Mouse (Mus musculus) neural tube, embryonic 13.5 days (tissue): ENCODE data around the gene Atp6v1b1. TPM values are rescaled to one million over a fixed set of nuclear protein-coding genes. Genes with fewer than 3 reads are reported as not detected.
"Not testable (repeated sequence)": the region's sequence is repeated elsewhere in the genome, so short reads cannot be mapped to it uniquely, and the experiment has no call there.

Source experiments
- ATAC-seq: fragments of 200-750 bp; cut with Nextera tagmentation; 2 replicates; pipeline ENCODE4 v1.8.0; 2017; ENCODE audit warnings: low read depth, mild to moderate bottlenecking, moderate TSS enrichment, moderate library complexity
- H3K27ac ChIP-seq: fragments of 300-500 bp; sonication (generic); replicated peaks from 2 replicates; pipeline ENCODE4 v1.5.1; 2015; ENCODE audit warnings: moderate library complexity, mild to moderate bottlenecking, inconsistent platforms
- H3K27me3 ChIP-seq: fragments of 300-500 bp; sonication (generic); 2 replicates; pipeline ENCODE4 v1.6.1; 2015; ENCODE audit warnings: mild to moderate bottlenecking, inconsistent platforms
- H3K36me3 ChIP-seq: fragments of 300-500 bp; sonication (generic); 2 replicates; pipeline ENCODE4 v1.6.1; 2015; ENCODE audit warnings: mild to moderate bottlenecking, inconsistent platforms
- H3K4me1 ChIP-seq: fragments of 300-500 bp; sonication (generic); replicated peaks from 2 replicates; pipeline ENCODE4 v1.6.1; 2015; ENCODE audit warnings: inconsistent platforms
- H3K4me2 ChIP-seq: fragments of 300-500 bp; sonication (generic); 2 replicates; pipeline ENCODE4 v1.6.1; 2015; ENCODE audit warnings: inconsistent platforms, mild to moderate bottlenecking, moderate library complexity
- H3K4me3 ChIP-seq: fragments of 300-500 bp; sonication (generic); 2 replicates; pipeline ENCODE4 v1.5.1; 2015; ENCODE audit warnings: mild to moderate bottlenecking, inconsistent platforms
- H3K9ac ChIP-seq: fragments of 300-500 bp; sonication (generic); 2 replicates; pipeline ENCODE4 v1.6.1; 2015; ENCODE audit warnings: moderate library complexity, mild to moderate bottlenecking, inconsistent platforms
- H3K9me3 ChIP-seq: fragments of 300-500 bp; sonication (generic); 2 replicates; pipeline ENCODE4 v1.6.1; 2016; ENCODE audit warnings: inconsistent platforms
- WGBS: fragments of 180-500 bp; shearing (Covaris S2); methylation state at CpG from one replicate; pipeline ENCODE4 v1.1.7; 2015; 5-methylcytosine and 5-hydroxymethylcytosine counted together
- polyA plus RNA-seq: library from polyadenylated mRNA; unstranded; fragments of >200 nt; fragmentation: Nextera tagmentation; extraction: Ambion mirVana; gene quantifications from 2 replicates; pipeline ENCODE4 v1.2.1, GENCODE M21; 2015

Atp6v1b1 gene
- polyA plus RNA-seq, 1 experiment from 2014 or later = not detected

DNA sequence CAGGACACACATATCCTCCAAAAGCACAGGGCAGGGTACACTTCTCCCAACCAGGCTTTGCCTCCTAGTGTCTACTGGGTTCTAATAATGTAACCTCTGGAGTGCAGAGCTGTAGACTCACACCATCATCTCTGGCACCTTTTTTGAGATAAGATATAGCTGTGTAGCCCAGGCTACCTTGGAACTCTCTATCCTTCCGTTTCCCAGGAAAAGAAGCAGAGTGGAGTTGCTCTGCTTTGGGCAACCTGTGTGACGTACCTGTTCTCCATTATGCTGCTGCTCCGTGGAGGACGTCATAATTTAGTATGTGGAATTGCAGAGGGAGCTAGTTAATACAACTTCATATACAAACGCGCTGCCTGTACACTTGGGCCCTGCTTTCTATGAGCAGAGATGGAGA is 19.6 kb downstream of the Atp6v1b1 start, which contains the start of gene Ankrd53:
Gene Ankrd53 (plus strand): TSS at position 301 of the 400 bp plus-strand sequence.
- H3K4me2 ChIP-seq = peak within 1 kb of the TSS; percentile 48
- peaks cover 18% of the 10 kb centered on the region for H3K4me1 ChIP-seq
- H3K27ac ChIP-seq = no peak within 1 kb of the TSS
- peak within 1 kb of the TSS; percentile 23 for H3K4me3 ChIP-seq
- WGBS = 19% methylated on average over 6 of the region's 6 CpGs
- no peaks in the 10 kb centered on the region for H3K9me3 ChIP-seq
- H3K27me3 ChIP-seq = peaks cover 75% of the 10 kb centered on the region
- H3K36me3 ChIP-seq = 0 out of 2 replicates have a peak, but pooled peaks cover 3% of the 10 kb centered on the region
- H3K9ac ChIP-seq = 0 out of 2 replicates have a peak within 1 kb of the TSS, but pooled peaks have one; percentile 38
- ATAC-seq = no peak

DNA sequence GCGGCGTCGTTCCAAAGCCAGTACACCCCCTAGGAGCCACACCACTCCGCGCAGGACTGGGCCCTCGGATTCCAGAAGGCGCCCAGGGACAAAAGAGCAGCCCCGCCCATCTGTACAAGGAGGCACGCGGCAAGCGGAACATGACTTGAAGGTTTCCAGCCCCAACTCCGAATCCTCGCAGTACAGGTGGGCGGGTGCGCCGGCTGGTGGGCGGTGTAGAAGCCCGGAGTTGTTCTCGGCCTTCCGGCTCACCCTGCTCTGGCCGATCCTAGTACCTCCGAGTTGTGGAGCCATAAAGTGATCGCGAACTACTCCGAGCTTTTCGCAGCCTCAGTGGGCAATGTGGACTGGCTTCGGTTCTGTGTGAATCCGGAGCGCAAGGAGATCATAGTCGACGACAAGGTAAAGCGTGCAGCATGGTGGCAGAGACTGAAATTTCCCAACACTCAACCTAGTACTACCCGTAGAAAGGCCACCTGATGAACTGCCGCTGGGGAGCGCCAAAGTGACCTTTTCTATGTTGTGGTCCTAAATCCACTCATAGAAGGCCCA is 20.2 kb downstream of the Atp6v1b1 start:
- H3K36me3 ChIP-seq = peaks cover 7% of the 10 kb centered on the region

DNA sequence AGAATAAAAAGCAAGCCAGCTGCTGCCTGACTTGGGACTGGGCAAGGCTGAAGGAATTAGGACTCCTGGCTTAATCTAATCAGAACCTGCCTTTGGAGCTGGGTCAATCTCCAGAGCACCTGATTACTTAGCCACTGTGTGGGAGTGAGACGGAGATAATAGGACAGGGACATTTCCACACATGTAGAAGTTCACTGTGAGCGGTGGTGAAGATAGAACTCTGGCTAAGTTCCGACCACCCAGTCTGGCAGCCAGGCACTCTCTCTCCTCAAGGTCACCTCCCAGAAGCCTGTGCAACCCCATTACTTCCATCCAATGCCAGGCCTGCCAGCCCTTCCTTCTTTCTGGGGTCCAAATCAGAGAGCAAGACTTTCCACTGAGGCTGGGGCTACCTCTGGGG is 24.2 kb downstream of the Atp6v1b1 start:
- Histone ChIP-seq H3K27me3 (peaks cover 35% of the 10 kb centered on the region), H3K9ac (no peak overlapping the region), H3K4me3 (no peak overlapping the region), H3K4me1 (peaks cover 11% of the 10 kb centered on the region), H3K9me3 (no peaks in the 10 kb centered on the region), H3K36me3 (peaks cover 45% of the 10 kb centered on the region), H3K27ac (no peak overlapping the region), H3K4me2 (no peak overlapping the region)
- ATAC-seq = no peak
- WGBS = 94% methylated on average over 3 of the region's 3 CpGs

More for the DNA sequence above, 20.2 kb downstream of the Atp6v1b1 start:
- H3K4me2 ChIP-seq = peak overlapping the region; percentile 48
- H3K9ac ChIP-seq = 0 out of 2 replicates have a peak overlapping the region, but pooled peaks have one; percentile 38
- no peaks in the 10 kb centered on the region for H3K9me3 ChIP-seq
- peak; percentile 45 for ATAC-seq
- peak overlapping the region; percentile 23 for H3K4me3 ChIP-seq
- peaks cover 69% of the 10 kb centered on the region for H3K27me3 ChIP-seq
- WGBS = 2% methylated on average over 35 of the region's 35 CpGs
- peaks cover 16% of the 10 kb centered on the region for H3K4me1 ChIP-seq
- H3K27ac ChIP-seq = no peak overlapping the region

DNA sequence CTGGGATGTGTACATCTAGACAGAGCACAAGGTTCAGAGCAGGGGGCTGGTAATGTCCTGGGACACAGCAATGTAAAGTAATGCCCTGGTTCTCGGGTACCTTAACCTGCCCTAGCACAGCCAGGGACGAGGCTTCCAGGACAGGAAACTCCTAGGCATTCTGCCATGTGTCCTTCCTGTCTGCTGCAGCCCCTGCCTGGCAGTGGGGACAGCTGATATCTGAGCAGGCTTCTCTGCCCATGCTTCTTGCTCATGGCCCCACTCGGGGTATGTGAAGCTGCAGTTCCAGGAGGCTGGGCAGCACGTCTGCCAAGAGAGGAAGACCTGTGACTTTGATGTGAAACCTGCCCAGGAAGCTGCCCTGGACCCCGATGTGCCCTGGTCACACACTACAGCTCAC is 25.7 kb downstream of the Atp6v1b1 start:
- Histone ChIP-seq H3K9me3 (no peaks in the 10 kb centered on the region), H3K4me2 (no peak overlapping the region), H3K27ac (no peak overlapping the region), H3K36me3 (peaks cover 54% of the 10 kb centered on the region), H3K4me3 (no peak overlapping the region), H3K9ac (no peak overlapping the region), H3K27me3 (peaks cover 20% of the 10 kb centered on the region), H3K4me1 (peaks cover 4% of the 10 kb centered on the region)
- WGBS = 89% methylated on average over 5 of the region's 5 CpGs
- no peak for ATAC-seq

DNA sequence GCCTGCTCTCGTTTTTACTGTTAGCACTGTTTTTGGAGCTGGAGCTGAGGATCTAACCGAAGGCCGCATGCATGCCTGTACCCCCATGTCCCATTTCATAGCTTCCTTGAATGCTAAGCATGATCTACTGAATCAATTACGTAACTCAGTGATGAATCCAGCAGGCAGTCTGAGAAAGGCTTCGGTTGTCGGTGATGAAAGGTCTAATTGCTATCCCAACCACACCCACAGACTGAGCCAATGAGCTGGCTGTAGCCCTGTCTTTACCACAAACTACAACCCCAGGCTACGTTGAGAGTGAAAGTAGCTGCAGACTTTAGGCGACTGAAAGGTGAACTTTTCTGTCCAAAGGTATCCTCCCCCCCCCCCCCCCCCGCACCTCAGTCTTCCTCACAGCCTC is 31.3 kb downstream of the Atp6v1b1 start:
- no peak overlapping the region for H3K27ac ChIP-seq
- H3K9ac ChIP-seq = peak overlapping the region; percentile 95
- no peaks in the 10 kb centered on the region for H3K27me3 ChIP-seq
- H3K4me1 ChIP-seq = peaks cover 30% of the 10 kb centered on the region
- peaks cover 37% of the 10 kb centered on the region for H3K36me3 ChIP-seq
- no peaks in the 10 kb centered on the region for H3K9me3 ChIP-seq
- ATAC-seq = no peak
- H3K4me2 ChIP-seq = peak overlapping the region; percentile 86
- H3K4me3 ChIP-seq = peak overlapping the region; percentile 82
- WGBS = 56% methylated on average over 8 of the region's 9 CpGs

DNA sequence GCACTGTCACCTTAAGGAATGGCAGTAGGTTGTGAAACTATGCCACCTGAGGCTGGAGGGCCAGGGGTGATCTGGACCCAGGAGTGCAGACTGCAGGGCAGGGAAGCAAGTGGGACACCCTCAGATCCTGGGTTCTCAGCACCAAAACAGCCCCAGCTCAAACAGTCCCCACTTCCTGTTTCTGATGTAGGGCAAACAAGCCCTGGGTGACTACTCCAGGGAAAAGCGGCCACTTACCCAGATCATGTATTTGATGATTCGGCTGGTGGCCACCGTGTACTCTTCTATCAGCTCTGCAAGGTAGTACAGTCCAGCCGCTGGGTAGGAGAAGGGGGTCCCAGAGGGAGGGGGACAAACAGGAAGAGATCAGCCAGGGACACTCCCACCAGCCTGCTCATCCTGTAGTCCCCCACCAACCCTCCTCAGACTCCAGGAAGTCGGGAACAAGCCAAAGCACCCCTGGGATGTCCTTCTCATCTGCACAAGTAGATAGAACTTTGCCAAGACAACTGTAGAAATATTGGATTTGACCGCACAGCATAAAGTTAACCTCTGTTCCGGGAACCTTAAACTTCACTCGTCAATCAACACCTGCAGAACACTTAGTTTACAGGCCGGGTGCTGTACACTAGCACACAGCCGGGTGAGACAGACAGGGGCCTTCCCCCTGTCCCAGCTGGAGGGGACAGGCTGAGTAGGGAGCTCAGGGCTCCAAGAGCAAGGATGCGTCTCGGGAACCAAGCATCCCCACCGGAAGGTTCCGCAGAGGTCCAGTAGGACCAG is 32.2 kb downstream of the Atp6v1b1 start:
- ATAC-seq = peak; percentile 67
- H3K27me3 ChIP-seq = no peaks in the 10 kb centered on the region
- 2% methylated on average over 14 of the region's 14 CpGs for WGBS
- peak overlapping the region; percentile 95 for H3K9ac ChIP-seq
- H3K4me1 ChIP-seq = peaks cover 30% of the 10 kb centered on the region
- peak overlapping the region; percentile 82 for H3K4me3 ChIP-seq
- H3K9me3 ChIP-seq = no peaks in the 10 kb centered on the region
- peak overlapping the region; percentile 90 for H3K27ac ChIP-seq
- H3K36me3 ChIP-seq = peaks cover 28% of the 10 kb centered on the region
- peak overlapping the region; percentile 86 for H3K4me2 ChIP-seq

DNA sequence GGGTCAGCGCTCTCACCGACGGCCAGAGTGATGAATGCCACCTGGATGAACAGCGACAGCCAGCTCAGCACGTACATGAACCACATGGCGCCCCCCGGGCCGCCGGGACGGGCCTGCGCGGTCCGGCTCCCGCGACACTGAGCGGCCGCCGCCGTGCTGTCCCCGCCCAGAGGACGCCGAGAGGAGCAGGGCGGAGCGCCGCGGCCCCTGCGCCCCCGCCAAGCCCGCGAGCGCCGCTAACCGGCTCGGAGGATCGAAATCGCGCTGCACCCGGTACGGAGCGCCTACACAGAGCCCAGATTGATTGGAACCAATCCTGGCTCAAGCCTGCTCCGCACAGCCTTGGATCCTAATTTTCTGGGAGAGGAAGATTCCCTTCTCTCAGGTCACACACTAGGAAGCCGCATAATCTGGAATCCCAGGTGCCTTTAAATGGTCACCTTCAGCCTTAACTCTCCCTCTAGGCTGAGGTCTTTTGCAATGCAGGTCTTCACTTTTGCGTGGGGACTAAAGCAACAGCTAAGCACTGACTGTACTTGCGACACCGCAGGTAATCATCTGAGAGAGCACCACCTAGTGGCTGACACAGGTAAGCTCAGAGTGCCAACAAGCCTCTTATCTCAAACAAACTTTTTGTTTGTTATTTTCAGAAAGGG is 33.0 kb downstream of the Atp6v1b1 start, which contains the start of gene Tex261:
Gene Tex261 (minus strand): TSS at position 176 of the 656 bp plus-strand sequence.
- no peaks in the 10 kb centered on the region for H3K9me3 ChIP-seq
- peaks cover 30% of the 10 kb centered on the region for H3K4me1 ChIP-seq
- no peaks in the 10 kb centered on the region for H3K27me3 ChIP-seq
- H3K4me3 ChIP-seq = peak within 1 kb of the TSS; percentile 82
- ATAC-seq = peak; percentile 96
- WGBS = under 1% methylated on average over 45 of the region's 45 CpGs
- peak within 1 kb of the TSS; percentile 90 for H3K27ac ChIP-seq
- peaks cover 23% of the 10 kb centered on the region for H3K36me3 ChIP-seq
- H3K9ac ChIP-seq = peak within 1 kb of the TSS; percentile 95
- peak within 1 kb of the TSS; percentile 86 for H3K4me2 ChIP-seq

DNA sequence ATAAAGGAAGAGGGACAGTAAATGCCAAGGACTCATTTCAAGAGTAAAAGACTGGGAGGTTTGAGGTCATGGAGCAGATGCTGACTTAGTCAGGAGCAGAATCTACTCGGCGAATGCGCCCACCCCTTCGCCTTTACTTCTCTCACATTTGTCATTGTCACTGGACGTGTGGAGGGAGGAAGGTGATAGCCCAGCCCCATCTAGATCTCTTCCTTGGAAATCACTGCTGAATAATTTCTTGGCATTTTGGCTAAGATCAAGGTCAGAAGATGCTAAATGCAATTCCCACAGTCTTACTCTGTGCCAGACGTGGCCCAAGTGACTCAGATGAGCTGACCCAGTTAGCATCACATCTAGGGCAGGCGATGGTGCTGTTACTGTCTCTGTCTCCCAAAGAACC is 35.5 kb downstream of the Atp6v1b1 start:
- 79% methylated on average over 7 of the region's 7 CpGs for WGBS

DNA sequence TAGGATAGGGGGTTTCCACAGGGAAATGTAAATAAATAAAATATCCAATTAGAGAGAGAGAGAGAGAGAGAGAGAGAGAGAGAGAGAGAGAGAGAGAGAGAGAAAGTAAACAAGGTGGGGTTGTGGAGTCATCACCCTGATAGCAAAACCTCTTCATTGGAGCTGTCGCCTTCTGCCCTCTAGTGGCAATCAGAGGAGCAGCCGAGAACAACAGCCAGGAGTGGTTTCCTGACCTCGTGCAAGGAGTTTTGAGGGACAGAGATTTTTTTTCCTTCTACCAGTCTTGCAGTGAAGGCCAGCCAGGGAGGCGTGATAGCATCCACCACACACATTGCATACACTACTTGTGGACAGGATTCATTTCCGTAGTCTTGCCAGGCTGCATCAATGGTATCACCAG is 36.2 kb downstream of the Atp6v1b1 start:
- Histone ChIP-seq H3K9me3 (no peaks in the 10 kb centered on the region), H3K36me3 (no peaks in the 10 kb centered on the region), H3K9ac (no peak overlapping the region), H3K4me3 (no peak overlapping the region), H3K4me2 (no peak overlapping the region), H3K4me1 (peaks cover 21% of the 10 kb centered on the region), H3K27me3 (no peaks in the 10 kb centered on the region), H3K27ac (no peak overlapping the region)
- ATAC-seq = no peak
- 5% methylated on average over 5 of the region's 5 CpGs for WGBS

More for the DNA sequence above, 35.5 kb downstream of the Atp6v1b1 start:
- H3K27ac ChIP-seq = no peak overlapping the region
- no peak overlapping the region for H3K4me3 ChIP-seq
- 0 out of 2 replicates have a peak, but pooled peaks cover 3% of the 10 kb centered on the region for H3K36me3 ChIP-seq
- ATAC-seq = no peak
- H3K9ac ChIP-seq = 0 out of 2 replicates have a peak overlapping the region, but pooled peaks have one; percentile 17
- H3K4me2 ChIP-seq = no peak overlapping the region
- H3K9me3 ChIP-seq = no peaks in the 10 kb centered on the region
- no peaks in the 10 kb centered on the region for H3K27me3 ChIP-seq
- peaks cover 28% of the 10 kb centered on the region for H3K4me1 ChIP-seq

DNA sequence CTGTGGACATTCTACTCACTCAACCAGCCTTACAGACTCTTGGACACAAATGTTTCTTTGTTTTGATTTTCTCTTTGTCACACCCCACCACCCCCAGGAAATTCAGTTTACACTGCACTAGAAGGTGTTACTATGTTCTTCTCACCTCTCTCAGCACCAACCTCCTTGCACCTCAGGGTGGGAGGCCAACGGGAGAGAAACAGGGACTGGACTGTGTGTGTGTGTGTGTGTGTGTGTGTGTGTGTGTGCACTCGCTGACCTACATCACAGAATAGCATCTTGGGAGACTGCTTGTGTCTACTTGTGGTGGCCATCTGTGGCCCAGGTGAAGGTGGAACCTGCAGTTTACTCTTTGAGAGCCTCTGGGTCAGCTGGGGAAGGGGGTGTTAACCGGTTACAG is 43.6 kb downstream of the Atp6v1b1 start:
- WGBS = 78% methylated on average over 3 of the region's 3 CpGs
- H3K9me3 ChIP-seq = no peaks in the 10 kb centered on the region
- H3K27ac ChIP-seq = no peak overlapping the region
- H3K36me3 ChIP-seq = no peaks in the 10 kb centered on the region
- H3K4me3 ChIP-seq = no peak overlapping the region
- ATAC-seq = no peak
- no peaks in the 10 kb centered on the region for H3K27me3 ChIP-seq
- peaks cover 4% of the 10 kb centered on the region; the same call in 1 of the 2 replicates for H3K4me1 ChIP-seq
- H3K9ac ChIP-seq = no peak overlapping the region
- no peak overlapping the region for H3K4me2 ChIP-seq

DNA sequence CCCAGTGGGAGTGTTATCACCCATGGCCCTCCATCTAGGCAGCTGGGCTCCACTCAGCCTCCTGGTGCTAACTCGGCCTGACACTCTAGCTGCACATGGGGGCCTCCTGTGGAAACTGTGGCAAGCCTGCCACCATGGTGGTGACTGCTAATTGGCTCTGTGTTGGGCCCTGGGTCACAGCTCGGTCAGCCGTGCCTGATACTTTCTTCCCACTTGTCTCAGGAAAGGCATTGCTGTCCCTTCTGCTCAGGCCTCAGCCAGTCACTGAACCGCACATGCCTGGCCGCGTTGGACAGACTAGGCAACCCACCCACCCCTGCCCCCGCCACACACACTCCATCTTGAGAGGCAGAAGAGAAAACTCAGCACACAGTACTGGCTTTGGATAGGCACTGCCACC is 45.8 kb downstream of the Atp6v1b1 start:
- no peak for ATAC-seq
- WGBS = 18% methylated on average over 7 of the region's 7 CpGs
- no peaks in the 10 kb centered on the region for H3K9me3 ChIP-seq

DNA sequence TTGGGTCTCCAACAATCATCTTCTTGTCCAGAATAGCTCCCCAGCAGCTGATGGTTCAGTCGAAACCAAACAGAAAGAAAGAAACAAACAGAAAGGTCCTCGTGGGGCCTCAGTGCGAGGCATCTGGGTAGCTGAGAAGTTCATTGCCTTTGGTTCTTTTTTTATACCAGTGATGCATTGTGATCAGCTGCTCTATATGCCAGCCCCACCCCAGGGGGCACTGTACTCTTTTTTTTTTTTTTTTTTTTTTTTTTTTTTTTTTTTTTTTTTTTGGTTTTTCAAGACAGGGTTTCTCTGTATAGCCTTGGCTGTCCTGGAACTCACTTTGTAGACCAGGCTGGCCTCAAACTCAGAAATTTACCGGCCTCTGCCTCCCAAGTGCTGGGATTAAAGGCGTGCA is 47.7 kb downstream of the Atp6v1b1 start:
- not testable (repeated sequence) for H3K9ac ChIP-seq, H3K9me3 ChIP-seq, H3K4me2 ChIP-seq, ATAC-seq, H3K27me3 ChIP-seq, H3K4me3 ChIP-seq, H3K36me3 ChIP-seq, H3K27ac ChIP-seq
- H3K4me1 ChIP-seq = peaks cover 13% of the 10 kb centered on the region
- 75% methylated on average over 5 of the region's 5 CpGs for WGBS

More for the DNA sequence above, 45.8 kb downstream of the Atp6v1b1 start:
- Histone ChIP-seq H3K9ac (no peak overlapping the region), H3K27ac (no peak overlapping the region), H3K4me1 (peaks cover 4% of the 10 kb centered on the region; the same call in 1 of the 2 replicates), H3K36me3 (no peaks in the 10 kb centered on the region), H3K4me3 (no peak overlapping the region), H3K27me3 (no peaks in the 10 kb centered on the region), H3K4me2 (no peak overlapping the region)
